Mouse (Mus musculus): ENCODE measurements around the gene Gm9045.
"Not testable (repeated sequence)": the region's sequence is repeated elsewhere in the genome, so short reads cannot be mapped to it uniquely, and the experiment has no call there.

Gm9045 gene

DNA sequence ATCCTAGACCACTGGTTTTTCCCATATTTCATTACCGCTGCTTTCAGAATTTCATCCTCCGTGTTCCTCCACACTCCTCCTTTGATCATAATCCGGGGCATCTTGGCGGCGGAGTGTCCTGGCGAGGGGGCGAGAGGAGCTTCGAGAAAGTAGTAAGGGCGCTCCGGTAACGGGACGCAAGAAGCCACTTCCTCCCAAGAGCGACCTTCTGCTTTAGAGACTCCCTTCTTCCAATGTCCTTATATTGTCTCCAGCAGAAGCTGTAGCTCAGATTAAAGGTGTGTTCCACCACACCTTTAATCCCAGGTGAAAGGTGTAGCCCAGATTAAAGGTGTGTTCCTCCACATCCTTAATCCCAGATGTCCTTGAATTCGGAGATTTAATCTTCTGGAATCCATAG lies at the start of gene Gm9045:
TSS of gene Gm9045 (minus strand) at position 101 of the 400 bp plus-strand sequence.
- in situ Hi-C loops (cut with MboI; ENCODE audit: low pct_unique_long_range_greater_than_20kb in 1 of 2, low sequenced_read_pairs in 2 of 2, unreplicated experiment in 1 of 2): not testable (repeated sequence)

DNA sequence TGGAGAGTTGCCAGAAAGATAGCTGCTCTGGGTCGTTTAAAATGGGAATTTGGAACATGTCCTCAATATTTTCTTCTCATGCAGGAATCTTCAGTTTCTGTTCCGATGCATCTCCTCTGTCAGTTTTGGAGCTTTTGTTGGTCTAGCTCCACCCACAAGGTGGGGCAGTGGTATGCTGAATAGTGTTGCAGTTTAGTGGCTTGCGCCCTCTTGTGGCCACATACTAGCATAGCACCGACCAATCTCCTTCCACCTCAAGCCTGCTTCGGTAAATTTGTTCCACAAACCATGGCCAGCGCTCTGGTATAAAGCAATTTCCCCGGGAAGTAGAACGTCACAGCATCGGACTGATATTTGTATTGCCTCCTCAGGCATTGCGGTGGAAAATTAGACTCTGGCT lies 32.8 kb upstream of the Gm9045 start:
- in situ Hi-C loops (cut with MboI; ENCODE audit: low pct_unique_long_range_greater_than_20kb in 1 of 2, low sequenced_read_pairs in 2 of 2, unreplicated experiment in 1 of 2): no loop called here

GRCm38 (mm10) chr10:118369518-118369917 lies 31.9 kb upstream of the Gm9045 start:
- in situ Hi-C loops (cut with MboI; ENCODE audit: low pct_unique_long_range_greater_than_20kb in 1 of 2, low sequenced_read_pairs in 2 of 2, unreplicated experiment in 1 of 2): no loop called here

DNA sequence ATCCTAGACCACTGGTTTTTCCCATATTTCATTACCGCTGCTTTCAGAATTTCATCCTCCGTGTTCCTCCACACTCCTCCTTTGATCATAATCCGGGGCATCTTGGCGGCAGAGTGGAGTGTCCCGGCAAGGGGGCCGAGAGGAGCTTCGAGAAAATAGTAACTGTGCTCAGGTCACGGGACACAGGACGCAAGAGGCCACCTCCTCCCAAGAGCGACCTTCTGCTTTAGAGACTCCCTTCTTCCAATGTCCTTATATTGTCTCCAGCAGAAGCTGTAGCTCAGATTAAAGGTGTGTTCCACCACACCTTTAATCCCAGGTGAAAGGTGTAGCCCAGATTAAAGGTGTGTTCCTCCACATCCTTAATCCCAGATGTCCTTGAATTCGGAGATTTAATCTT lies 16.4 kb upstream of the Gm9045 start, which contains the start of gene Gm9049:
TSS of gene Gm9049 (minus strand) at position 101 of the 400 bp plus-strand sequence.
- in situ Hi-C loops (cut with MboI; ENCODE audit: low pct_unique_long_range_greater_than_20kb in 1 of 2, low sequenced_read_pairs in 2 of 2, unreplicated experiment in 1 of 2): not testable (repeated sequence)

- in situ Hi-C loops (cut with MboI; ENCODE audit: low pct_unique_long_range_greater_than_20kb in 1 of 2, low sequenced_read_pairs in 2 of 2, unreplicated experiment in 1 of 2): not testable (repeated sequence)
Observed at GRCm38 (mm10) chr10:118348579-118348978, 10.9 kb upstream of the Gm9045 start, which contains the start of gene Gm9048. Gm9048 (minus strand) TSS chr10:118348679.

DNA sequence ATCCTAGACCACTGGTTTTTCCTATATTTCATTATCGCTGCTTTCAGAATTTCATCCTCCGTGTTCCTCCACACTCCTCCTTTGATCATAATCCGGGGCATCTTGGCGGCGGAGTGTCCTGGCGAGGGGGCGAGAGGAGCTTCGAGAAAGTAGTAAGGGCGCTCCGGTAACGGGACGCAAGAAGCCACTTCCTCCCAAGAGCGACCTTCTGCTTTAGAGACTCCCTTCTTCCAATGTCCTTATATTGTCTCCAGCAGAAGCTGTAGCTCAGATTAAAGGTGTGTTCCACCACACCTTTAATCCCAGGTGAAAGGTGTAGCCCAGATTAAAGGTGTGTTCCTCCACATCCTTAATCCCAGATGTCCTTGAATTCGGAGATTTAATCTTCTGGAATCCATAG lies 5.5 kb upstream of the Gm9045 start, which contains the start of gene Gm9046:
TSS of gene Gm9046 (minus strand) at position 101 of the 400 bp plus-strand sequence.
- in situ Hi-C loops (cut with MboI; ENCODE audit: low pct_unique_long_range_greater_than_20kb in 1 of 2, low sequenced_read_pairs in 2 of 2, unreplicated experiment in 1 of 2): not testable (repeated sequence)

DNA sequence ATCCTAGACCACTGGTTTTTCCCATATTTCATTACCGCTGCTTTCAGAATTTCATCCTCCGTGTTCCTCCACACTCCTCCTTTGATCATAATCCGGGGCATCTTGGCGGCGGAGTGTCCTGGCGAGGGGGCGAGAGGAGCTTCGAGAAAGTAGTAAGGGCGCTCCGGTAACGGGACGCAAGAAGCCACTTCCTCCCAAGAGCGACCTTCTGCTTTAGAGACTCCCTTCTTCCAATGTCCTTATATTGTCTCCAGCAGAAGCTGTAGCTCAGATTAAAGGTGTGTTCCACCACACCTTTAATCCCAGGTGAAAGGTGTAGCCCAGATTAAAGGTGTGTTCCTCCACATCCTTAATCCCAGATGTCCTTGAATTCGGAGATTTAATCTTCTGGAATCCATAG lies 5.3 kb downstream of the Gm9045 start, which contains the start of gene Gm9044:
TSS of gene Gm9044 (minus strand) at position 101 of the 400 bp plus-strand sequence.
- in situ Hi-C loops (cut with MboI; ENCODE audit: low pct_unique_long_range_greater_than_20kb in 1 of 2, low sequenced_read_pairs in 2 of 2, unreplicated experiment in 1 of 2): not testable (repeated sequence)

- in situ Hi-C loops (cut with MboI; ENCODE audit: low pct_unique_long_range_greater_than_20kb in 1 of 2, low sequenced_read_pairs in 2 of 2, unreplicated experiment in 1 of 2): not testable (repeated sequence)
Observed at GRCm38 (mm10) chr10:118326869-118327268, 10.8 kb downstream of the Gm9045 start, which contains the start of gene Gm9040. Gm9040 (minus strand) TSS chr10:118326969.

DNA sequence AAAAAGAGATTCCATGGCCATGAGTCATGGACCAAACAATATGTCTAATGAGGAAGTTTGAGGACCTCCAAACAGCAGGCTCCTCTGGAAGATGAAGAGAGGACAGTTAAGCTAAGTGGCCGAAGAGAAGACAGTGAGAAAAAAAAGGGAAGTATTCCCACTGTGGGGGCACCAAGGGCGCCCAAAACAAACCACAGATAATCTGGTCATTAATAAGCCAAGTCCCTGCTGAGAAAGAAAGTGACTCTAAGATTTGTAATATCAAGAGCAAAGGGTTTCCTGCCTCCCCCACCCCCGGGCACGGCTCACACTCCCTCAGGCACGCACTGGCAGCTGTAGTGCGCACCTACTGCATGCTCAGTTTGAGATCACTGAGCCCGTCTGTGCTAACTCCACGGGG lies 18.6 kb downstream of the Gm9045 start:
- in situ Hi-C loops (cut with MboI; ENCODE audit: low pct_unique_long_range_greater_than_20kb in 1 of 2, low sequenced_read_pairs in 2 of 2, unreplicated experiment in 1 of 2): no loop called here

- in situ Hi-C loops (cut with MboI; ENCODE audit: low pct_unique_long_range_greater_than_20kb in 1 of 2, low sequenced_read_pairs in 2 of 2, unreplicated experiment in 1 of 2): not testable (repeated sequence)
Observed at GRCm38 (mm10) chr10:118302133-118302532, 35.5 kb downstream of the Gm9045 start.

- in situ Hi-C loops (cut with MboI; ENCODE audit: low pct_unique_long_range_greater_than_20kb in 1 of 2, low sequenced_read_pairs in 2 of 2, unreplicated experiment in 1 of 2): no loop called here
Observed at GRCm38 (mm10) chr10:118294938-118295337, 42.7 kb downstream of the Gm9045 start, which contains the start of gene Iltifb. Iltifb (minus strand) TSS chr10:118295038.
